Mouse (Mus musculus) cerebellum, adult 8-10 months (tissue): ENCODE results near the gene Traf4.
"Not testable (repeated sequence)": the region's sequence is repeated elsewhere in the genome, so short reads cannot be mapped to it uniquely, and the experiment has no call there.

Source experiments
- DNase-seq: peaks from one replicate; pipeline ENCODE4 v3.0.0; 2022

The Traf4 gene

GRCm38 (mm10) chr11:78164924-78165760, at the start of gene Traf4:
TSS of gene Traf4 (minus strand) at chr11:78165589.
- peak; percentile 70 for DNase-seq

DNA sequence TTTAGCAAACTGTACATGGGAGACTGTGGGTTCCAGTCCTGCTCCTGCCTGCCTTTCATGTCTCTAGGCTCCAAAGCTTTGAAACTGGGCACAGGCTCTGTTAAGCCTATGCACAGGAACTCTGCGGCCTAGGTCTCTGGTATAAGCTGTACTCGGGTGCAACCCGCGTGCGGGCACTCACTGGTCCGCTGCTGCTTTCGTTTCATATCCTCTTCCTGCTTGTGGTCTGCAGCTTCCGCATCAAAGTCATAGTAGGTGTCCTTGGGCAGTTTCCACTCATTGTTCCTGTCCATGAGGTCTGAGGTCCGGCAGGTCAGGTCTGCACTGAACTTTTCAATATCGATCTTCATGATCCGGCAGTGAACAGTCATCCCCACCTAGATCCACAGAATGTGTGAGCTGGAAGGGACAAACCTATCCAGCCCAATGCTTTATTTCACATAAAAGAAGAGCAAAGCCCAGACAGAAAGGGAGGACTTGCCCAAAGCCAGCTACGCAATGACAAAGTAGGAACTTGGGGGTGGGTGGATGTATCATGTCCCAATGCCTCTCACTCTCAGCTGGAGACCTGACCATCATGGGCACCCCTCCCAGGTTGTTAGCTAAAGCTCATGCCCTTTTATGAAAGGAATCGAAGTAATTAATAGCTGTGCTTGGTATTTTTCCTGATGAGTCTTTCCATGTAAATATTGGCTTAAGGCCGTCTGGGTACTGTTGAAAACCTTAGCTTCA, 47.9 kb upstream of the Traf4 start:
- DNase-seq: no peak

DNA sequence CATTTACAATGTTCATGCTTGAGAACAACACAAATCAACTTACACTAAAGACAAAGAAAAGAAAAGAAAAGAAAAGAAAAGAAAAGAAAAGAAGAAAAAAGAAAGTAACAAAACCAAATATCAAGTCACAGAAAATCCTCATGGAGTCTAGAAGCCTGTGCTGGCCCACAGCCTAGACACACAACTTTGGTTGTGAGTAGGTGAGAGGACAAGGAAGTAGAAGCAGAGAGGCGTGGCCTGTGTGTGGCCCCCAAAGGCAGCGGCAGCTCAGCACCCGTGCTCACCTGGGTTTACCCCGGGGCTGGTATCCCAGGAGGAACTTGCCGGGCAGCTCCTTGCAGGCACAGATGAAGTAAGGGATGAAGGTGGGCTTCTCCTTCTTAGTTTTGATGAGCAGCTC, 46.1 kb upstream of the Traf4 start:
- no peak for DNase-seq

DNA sequence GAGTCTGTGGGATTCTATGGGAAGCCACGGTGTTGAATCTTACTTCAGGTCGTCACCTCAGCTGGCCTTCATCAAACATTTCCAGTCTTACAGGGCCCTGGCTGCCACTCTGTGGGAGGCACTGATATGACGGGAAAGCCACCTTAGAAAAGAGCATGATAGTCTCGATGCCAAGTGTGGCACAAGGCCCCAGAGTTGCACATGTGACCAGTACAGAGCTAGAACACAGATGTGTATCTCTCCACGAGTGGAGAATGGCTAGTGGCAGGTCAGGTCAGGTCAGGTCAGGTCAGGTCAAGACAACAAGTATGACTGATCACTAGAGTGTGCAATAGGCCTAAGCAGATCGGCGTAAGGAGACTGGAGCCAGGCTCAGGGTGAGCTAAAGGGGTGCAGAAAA, 45.2 kb upstream of the Traf4 start:
- no peak for DNase-seq

GRCm38 (mm10) chr11:78209886-78210285, 44.5 kb upstream of the Traf4 start:
- DNase-seq: no peak

- DNase-seq: no peak
These were observed 41.8 kb upstream of the Traf4 start for GRCm38 (mm10) chr11:78207190-78207589.

- no peak for DNase-seq
These were observed 40.2 kb upstream of the Traf4 start for GRCm38 (mm10) chr11:78205361-78206206.

GRCm38 (mm10) chr11:78204287-78204686, 38.9 kb upstream of the Traf4 start:
- DNase-seq: no peak

GRCm38 (mm10) chr11:78202372-78202771, 37.0 kb upstream of the Traf4 start:
- no peak for DNase-seq

DNA sequence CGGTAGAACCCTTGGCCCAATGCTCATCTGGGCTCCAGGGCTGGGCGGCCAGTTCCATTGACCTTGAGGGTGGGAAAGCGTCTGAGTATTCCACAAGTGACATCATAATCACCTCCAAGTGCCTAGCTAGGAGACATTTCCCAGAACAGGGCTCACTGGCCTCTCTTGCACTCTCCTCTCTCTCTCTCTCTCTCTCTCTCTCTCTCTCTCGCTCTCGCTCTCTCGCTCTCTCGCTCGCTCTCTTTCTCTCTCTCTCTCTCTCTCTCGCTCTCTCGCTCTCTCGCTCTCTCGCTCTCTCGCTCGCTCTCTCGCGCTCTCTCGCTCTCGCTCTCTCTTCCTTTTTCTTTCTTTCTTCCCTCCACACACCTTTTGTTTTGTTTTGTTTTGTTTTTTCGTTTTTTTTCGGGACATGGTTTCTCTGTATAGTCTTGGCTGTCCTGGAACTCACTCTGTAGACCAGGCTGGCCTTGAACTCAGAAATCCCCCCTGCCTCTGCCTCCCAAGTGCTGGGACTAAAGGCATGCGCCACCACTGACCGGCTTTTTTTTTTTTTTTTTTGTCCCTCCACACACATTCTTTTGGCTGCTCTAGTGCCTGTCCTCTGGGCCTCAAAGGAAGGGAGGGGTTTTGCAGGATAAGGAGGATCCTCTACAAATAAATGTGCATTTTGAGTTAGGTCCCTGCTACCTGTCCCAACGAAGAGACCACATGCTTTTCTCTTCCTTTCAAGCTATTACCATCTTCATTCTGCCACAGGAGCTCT, 29.9 kb upstream of the Traf4 start:
- DNase-seq: no peak

- no peak for DNase-seq
These were observed 29.2 kb upstream of the Traf4 start for GRCm38 (mm10) chr11:78194411-78195100.

DNA sequence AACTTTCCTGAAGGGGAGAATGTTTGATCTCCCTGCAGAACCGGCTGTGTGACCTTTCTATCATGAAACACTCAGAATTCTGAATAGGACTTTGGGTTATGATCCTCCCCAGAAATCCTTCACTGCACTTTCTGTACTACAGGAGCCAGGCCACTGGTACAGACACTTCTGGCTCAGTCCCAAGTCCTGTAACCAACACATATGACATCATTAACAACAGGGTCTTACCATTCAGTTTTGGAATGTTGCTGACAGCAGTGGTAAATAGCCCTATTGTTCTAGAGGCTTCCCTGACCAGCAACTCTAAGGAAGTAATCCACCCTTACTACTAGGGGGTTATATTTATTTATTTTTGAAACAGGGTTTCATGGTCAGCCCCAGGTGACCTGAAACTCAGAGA, 27.7 kb upstream of the Traf4 start, which contains the start of gene Proca1:
TSS of gene Proca1 (plus strand) at position 280 of the 400 bp plus-strand sequence.
- no peak for DNase-seq

DNA sequence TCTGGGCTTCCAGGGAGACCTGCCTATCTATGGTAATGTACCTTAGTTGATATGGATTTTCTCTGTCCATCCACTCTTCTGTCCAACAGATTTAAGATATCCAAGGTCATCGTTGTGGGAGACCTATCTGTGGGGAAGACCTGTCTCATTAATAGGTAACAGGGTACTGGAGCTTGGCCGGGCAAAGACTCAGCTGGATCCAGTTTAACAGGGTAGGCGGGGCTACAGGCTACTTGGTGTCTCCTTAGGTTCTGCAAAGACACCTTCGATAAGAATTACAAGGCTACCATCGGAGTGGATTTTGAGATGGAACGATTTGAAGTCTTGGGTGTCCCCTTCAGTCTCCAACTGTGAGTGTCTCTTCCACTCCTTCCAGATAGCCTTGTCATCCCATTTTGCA, 24.7 kb upstream of the Traf4 start:
- no peak for DNase-seq

GRCm38 (mm10) chr11:78189234-78190040, 24.0 kb upstream of the Traf4 start:
- DNase-seq: no peak

DNA sequence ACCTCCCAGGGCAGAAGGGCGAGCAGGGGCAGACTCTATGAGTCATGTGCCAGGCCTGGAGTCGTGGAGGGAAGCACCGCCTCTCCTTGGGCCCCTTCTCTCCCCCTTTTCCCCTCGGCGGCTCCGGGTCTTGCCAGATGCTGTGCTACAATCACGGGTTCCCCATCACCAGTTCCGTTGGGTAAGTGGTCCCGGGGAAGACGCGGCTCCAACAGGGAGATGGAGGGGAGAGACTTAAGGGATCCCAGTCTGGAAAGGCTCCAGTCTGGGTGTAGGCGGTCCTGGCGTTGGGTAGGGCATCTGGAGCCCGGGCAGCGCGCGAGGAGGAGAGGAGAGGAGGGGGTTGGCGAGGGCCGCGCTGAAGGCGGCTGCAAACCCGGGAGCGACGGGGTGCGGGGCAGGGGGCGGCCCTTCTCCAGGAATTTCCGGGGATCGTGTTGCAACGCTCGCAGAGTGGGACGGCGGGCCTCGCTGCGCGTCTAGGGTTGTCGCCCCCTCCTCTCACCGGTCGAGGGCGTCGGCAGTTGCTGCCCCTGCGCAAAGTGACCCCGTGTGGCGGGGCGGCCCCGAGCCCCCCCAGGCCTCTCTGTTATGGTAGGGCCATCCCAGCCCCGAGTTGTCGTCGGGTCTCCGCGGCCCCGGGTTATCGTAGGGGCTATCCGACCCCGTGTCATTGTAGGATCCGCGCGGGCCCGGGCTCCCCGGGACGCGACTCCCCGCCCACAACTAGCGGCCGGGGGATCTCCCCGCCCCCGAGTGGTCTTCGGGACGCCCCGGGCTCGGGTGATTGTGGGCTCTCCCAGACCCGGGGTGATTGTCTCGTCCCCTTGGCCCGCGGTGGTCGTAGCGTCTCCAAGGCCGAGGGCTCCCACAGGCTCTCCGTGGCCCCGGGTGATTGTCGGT, 23.2 kb upstream of the Traf4 start, which contains the start of gene Rab34:
TSS of gene Rab34 (plus strand) at position 100 of the 903 bp plus-strand sequence.
- no peak for DNase-seq

DNA sequence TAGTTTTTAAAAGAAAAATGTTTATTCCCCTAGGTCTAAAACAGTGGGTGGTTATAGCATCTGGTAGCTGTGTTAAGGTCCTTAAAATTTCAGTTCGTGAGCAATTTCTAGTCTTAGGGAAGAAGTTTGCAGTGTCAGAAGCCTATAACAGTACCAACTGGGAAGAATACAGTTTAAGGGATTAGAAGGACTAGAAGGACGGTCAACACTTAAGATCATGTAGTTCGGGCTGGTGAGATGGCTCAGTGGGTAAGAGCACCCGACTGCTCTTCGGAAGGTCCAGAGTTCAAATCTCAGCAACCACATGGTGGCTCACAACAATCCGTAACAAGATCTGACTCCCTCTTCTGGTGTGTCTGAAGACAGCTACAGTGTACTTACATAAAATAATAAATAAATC, 19.3 kb upstream of the Traf4 start:
- DNase-seq: not testable (repeated sequence)

DNA sequence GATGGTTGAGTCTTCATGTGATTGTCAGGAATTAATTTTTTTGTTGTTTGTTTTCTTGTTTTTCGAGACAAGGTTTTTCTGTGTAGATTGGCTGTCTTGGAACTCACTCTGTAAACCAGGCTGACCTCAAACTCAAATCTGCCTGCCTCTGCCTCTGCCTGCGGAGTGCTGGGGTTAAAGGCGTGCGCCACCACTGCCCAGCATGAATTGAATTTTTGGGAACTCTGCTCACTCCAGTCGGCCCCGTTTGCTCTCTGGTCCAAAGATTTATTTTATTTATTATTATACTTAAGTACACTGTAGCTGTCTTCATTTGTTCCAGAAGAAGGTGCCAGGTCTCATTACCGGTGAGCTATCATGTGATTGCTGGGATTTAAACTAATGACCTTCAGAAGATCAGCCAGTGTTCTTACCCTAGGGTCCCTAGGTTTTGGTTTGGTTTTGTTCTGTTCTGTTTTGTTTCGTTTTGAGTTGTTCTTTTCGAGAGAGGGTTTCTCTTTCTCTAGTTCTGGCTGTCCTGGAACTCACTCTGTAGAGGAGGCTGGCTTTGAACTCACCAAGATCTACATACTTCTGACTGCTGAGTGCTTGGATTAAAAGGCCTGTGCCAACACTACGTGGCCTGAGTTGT, 18.6 kb upstream of the Traf4 start:
- no peak for DNase-seq

DNA sequence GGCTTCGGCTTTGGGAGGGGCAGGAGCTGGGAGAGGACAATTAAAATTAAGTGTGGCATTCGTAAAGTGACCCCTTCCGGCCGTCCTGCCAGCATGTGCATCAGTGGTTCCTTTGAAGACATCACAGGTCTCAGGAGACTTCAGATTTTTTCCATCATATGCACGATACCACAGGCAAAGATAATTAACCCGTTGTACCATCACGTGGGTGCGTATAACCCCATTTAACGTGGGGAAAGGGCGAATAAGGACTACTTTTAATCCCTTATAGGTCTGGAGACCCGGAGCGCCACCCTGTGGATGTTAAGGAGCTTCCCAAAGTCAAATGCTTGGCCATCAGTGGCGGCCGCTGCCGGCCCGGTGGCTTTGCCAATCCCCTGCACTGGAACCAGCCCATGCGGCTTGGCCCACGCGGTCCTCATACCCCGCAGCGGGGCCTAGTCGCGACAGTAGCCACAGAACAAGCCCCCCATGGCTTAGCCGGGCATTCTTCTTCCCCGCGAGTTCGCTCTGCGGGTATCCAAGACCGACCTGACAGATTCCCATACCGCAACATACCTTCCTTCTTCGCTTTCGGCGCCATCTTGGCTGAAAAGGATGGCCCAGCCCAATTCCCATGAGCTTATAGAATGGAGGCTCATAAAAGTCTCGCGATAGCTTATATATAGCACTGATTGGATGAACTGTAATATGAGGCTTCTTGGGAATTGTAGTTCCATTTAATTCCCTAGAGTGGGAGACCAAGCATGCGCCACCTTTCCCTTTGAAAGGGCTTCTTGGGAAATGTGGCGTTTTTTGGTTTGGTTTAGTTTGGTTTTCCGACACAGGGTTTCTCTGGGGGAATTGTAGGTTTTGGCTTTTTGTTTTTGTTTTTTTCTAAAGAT, 17.8 kb upstream of the Traf4 start, which contains the start of gene Rpl23a:
TSS of gene Rpl23a (minus strand) at position 624 of the 884 bp plus-strand sequence.
- DNase-seq: peak; percentile 88
